Mouse (Mus musculus): ENCODE results near the gene Ube2f. TPM values are rescaled to one million over a fixed set of nuclear protein-coding genes. Genes with fewer than 3 reads are reported as not detected.

Ube2f gene
- polyA plus RNA-seq, 1 experiment from 2014 or later = 66.3 TPM

Other genes starting within 250 kb of the Ube2f start
- gene Rbm44, start 105.2 kb upstream of the Ube2f start, polyA plus RNA-seq (2015; fragmentation: Nextera tagmentation; extraction: Ambion mirVana) = 0.63 and 0.96 TPM in 2 replicates
- gene Ramp1, start 70.5 kb upstream of the Ube2f start, polyA plus RNA-seq (2015; fragmentation: Nextera tagmentation; extraction: Ambion mirVana) = 4.9 and 5.2 TPM in 2 replicates
- gene Scly, start 48.0 kb downstream of the Ube2f start, polyA plus RNA-seq (2015; fragmentation: Nextera tagmentation; extraction: Ambion mirVana) = 29.6 and 33.4 TPM in 2 replicates
- not detected in 2 replicates for gene Espnl, start 71.8 kb downstream of the Ube2f start, polyA plus RNA-seq (2015; fragmentation: Nextera tagmentation; extraction: Ambion mirVana)
- gene Klhl30, start 100.7 kb downstream of the Ube2f start, polyA plus RNA-seq (2015; fragmentation: Nextera tagmentation; extraction: Ambion mirVana) = 0.15 and 0.46 TPM in 2 replicates
- 2.5 and 3.9 TPM in 2 replicates for gene Erfe, start 116.1 kb downstream of the Ube2f start, polyA plus RNA-seq (2015; fragmentation: Nextera tagmentation; extraction: Ambion mirVana)
- gene Ilkap, start 148.5 kb downstream of the Ube2f start, polyA plus RNA-seq (2015; fragmentation: Nextera tagmentation; extraction: Ambion mirVana) = 57.6 and 63.2 TPM in 2 replicates
- gene Hes6, start 163.7 kb downstream of the Ube2f start, polyA plus RNA-seq (2015; fragmentation: Nextera tagmentation; extraction: Ambion mirVana) = 18.6 and 19.7 TPM in 2 replicates
- gene Per2, start 209.0 kb downstream of the Ube2f start, polyA plus RNA-seq (2015; fragmentation: Nextera tagmentation; extraction: Ambion mirVana) = 3.6 and 4.1 TPM in 2 replicates
- gene Traf3ip1, start 244.3 kb downstream of the Ube2f start, polyA plus RNA-seq (2015; fragmentation: Nextera tagmentation; extraction: Ambion mirVana) = 1.5 and 2.0 TPM in 2 replicates

Measured in liver, embryonic 16.5 days (tissue).